Mouse (Mus musculus): ENCODE data around the gene Osbpl2.

DNA sequence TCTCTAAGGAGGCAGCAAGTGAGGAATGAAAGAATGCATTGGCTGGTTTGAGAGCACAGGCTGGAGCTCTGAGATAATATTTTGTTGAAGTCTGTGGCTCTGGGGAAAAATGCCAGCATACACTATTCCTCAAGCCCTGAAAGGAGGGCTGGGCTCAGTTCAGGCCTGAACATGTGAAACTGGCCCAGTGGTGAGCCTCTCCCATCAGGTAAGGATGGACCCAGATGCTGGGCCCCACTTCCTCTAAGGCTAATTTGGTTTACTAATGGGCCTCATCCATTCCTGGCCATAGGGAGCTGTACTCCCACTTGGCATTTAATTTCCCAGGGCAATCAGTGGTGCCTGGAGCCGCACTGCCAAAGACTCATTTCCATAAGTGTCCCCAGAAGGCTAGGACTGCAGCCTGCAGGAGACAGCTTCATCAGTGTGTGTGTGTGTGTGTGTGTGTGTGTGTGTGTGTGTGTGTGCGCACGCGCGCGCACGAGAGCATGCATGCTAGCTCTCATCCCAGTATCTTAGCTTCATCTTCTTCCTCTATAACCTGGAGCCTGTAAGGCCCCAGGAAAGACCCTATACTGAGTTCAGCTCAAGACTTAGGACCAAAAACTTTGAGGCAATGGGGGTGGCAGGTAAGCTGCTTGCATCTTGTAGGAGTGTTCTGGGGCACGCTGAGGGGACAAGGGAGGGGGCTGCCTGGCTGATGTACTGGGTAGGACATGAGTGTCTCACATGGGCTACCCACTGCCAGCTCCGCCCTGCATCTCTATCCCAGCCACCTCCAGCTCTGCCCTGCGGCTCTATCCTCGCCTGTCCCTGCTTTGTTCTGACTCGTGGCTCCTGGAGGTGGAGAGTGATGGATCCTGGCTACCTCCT is 86.2 kb downstream of the Osbpl2 start:
- TF ChIP-seq CTCF (IDR thresholded peaks at IDR 0.05; ENCODE audit: low read depth, low read length) (no peak), POLR2AphosphoS5 (IDR thresholded peaks at IDR 0.05; ENCODE audit: insufficient replicate concordance, low read depth, low read length) (no peak), GATA1 (IDR thresholded peaks at IDR 0.05; ENCODE audit: borderline replicate concordance, low read length) (no peak), TAL1 (conservative IDR thresholded peaks at IDR 0.05; ENCODE audit: low read depth, low read length) (no peak)

Data from G1E (cell line).